Mouse (Mus musculus): ENCODE results near the gene Dspp.

DNA sequence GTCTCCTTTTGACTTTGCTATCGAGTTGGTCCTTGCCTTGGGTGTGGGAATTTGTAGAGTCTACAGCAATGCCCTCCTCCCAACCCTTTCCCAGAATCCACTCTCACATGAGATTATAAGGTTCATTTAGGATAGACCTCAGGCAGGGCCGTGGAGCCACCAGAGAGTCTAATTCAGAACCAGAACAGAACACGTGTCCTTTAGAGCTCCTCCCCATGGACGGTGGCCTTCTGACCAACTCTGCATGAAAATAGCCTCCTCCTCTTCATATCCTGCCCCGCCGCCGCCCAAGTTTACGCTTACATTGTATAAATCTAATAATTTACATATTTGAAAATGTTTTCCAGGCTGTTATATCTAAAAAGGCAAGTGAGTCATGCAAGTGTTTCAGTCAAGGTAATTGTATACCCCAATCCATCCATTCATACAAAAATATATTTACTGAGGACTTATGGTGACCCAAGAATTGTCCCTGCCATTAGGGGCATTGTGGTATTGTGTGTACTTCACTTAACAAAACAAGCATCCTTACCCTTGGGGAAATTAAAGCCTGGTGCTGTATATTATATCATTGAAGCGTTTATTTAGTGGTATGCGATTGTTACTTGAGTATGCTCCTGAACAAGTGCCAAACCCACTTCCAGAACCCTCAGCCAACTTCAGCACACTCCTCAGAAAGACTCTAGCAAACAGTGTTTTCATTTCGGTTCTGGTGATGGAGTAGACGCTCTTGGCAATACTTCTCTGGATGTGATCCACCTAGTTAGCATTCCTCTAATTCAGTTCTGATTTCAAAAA, 30.8 kb downstream of the Dspp start:
- TF ChIP-seq POLR2A (IDR thresholded peaks at IDR 0.05; ENCODE audit: extremely low read depth, insufficient read depth, low read length) (no peak), CTCF (IDR thresholded peaks at IDR 0.05; ENCODE audit: low read depth, low read length) (no peak)
